Mouse (Mus musculus) Patski (cell line): ENCODE results near the gene Fam216a. TPM values are rescaled to one million over a fixed set of nuclear protein-coding genes. Genes with fewer than 3 reads are reported as not detected.
"Not testable (repeated sequence)": the region's sequence is repeated elsewhere in the genome, so short reads cannot be mapped to it uniquely, and the experiment has no call there.

Source experiments
- ATAC-seq: fragments of 100-300 bp; one replicate; pipeline ENCODE4 v1.8.0; 2021
- CTCF ChIA-PET: fragments of 350-600 bp; sonication (Branson Sonifier 250); formaldehyde crosslinking; loops from one replicate; lab custom pipeline; 2022; ENCODE audit warnings: inconsistent platforms; lab: Charles Lee
- POLR2A ChIA-PET: fragments of 350-600 bp; sonication (Branson Sonifier 250); formaldehyde crosslinking; loops from one replicate; lab custom pipeline; 2022; ENCODE audit warnings: antibody characterized with exemption, inconsistent platforms; lab: Charles Lee
- DNase-seq: peaks from one replicate; pipeline ENCODE4 v3.0.0-alpha.2; 2011; ENCODE audit warnings: low read depth, low spot score
- H3K27me3 ChIP-seq: fragments of 371-371 bp; one replicate; pipeline ENCODE4 v1.5.1; 2021
- CTCF ChIP-seq: fragments of 100-300 bp; IDR thresholded peaks from one replicate; pipeline ENCODE4 v1.5.1; 2021
- in situ Hi-C: fragments of 300-500 bp; cut with MboI; formaldehyde crosslinking; loops from 3 replicates; pipeline ENCODE4 v1.11.1; 2018; ENCODE audit warnings: low pct_unique_long_range_greater_than_20kb, mixed read lengths
- polyA plus RNA-seq: library from polyadenylated mRNA; unstranded; gene quantifications from one replicate; pipeline ENCODE4 v1.2.3, GENCODE M21; 2021

Gene Fam216a
- polyA plus RNA-seq: 130 TPM

DNA sequence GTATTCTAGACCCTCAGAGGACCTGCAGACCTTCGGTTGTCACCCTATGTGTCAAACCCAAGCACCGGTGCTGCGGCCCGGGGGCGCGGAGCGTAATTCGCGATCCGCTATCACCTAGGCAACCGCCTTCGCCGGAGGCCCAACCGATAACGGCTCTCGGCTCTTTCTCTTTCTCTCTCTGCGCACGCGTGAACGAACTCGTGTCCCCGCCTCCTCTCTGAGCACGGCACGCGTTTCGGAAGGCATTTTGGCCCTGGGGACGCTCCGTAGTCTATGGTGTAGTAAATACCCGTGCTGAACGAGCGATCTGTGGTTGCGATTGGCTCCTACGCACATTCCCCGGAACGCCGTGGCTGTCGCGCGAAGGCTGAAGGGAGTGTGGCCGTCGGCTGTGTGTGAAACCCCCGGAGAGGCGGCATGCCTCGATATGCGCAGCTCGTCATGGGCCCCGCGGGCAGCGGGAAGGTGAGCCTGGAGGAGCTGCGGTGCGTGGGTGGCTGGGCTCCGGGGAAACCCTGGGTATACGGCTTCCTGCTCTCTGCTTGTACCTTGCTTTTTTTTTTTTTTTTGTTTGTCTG lies at the start of gene Fam216a:
TSS of gene Fam216a (minus strand) at position 173 of the 578 bp plus-strand sequence.
- DNase-seq: peak; percentile 99
- ATAC-seq: peak; percentile 86
- ChIA-PET POLR2A (interaction anchor here (0.6 to 1.7 kb wide), 3 partner anchors 20 to 489 kb away, joined by 3 to 4 read pairs (median 3); no protein-coding TSS in a partner anchor), CTCF (no interaction called here)
- TF ChIP-seq CTCF: no peak
- H3K27me3 ChIP-seq: no peaks in the 10 kb centered on the region
- in situ Hi-C loops: no loop called here

GRCm38 (mm10) chr5:122421271-122422068 lies 49.3 kb upstream of the Fam216a start, which contains the start of gene Anapc7:
TSS of gene Anapc7 (plus strand) at chr5:122421693.
- ATAC-seq: peak; percentile 42
- in situ Hi-C loops: no loop called here
- H3K27me3 ChIP-seq: no peaks in the 10 kb centered on the region
- POLR2A ChIA-PET: interaction anchor here (0.5 kb wide), 1 partner anchor 127 kb away, joined by 6 read pairs; no protein-coding TSS in a partner anchor
- TF ChIP-seq CTCF: peak; percentile 68
- CTCF ChIA-PET: no interaction called here
- DNase-seq: no peak

DNA sequence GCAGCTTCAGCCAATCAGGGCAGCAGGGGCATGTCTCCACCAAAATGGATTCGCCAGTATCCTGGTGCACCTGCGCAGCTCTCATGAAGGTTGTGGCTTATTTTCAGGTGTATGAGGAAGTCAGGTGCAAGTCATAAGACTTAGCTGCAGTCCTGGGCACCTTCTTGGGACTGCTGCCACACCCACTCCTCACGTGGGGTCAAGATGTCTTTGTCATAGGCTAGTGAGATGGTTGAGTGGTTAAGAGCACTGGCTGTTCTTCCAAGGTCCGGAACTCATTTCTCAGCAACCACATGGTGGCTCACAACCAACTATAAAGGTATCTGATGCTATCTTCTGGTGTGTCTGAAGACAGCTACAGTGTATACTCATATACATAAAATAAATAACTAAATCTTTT lies 48.5 kb upstream of the Fam216a start:
- DNase-seq, in situ Hi-C loops, CTCF ChIA-PET, ATAC-seq, POLR2A ChIA-PET, H3K27me3 ChIP-seq: not testable (repeated sequence)

DNA sequence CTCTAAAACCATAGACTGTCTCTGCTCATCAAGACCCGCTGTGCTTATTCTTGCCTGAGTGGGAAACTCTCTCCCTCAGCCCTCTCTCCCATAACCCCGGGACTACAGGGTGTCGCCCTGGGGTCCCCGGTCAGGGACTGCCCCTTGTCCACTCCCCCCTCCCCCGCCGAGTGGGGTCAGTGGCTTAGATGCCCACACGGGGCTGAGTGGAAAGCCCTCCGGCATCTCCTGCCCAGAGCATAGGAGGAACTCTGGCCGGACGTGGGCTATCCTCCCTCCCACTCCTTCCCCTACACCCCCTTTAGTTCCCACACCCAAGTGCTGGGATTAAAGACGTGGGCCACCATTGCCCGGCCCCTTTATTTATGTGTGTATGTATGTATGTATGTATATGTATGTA lies 43.3 kb upstream of the Fam216a start:
- no peaks in the 10 kb centered on the region for H3K27me3 ChIP-seq
- no peak for DNase-seq
- in situ Hi-C loops: no loop called here
- no peak for ATAC-seq
- ChIA-PET CTCF (interaction anchor here (1.0 kb wide), 1 partner anchor 242 kb away, joined by 3 read pairs; no protein-coding TSS in a partner anchor), POLR2A (no interaction called here)
- TF ChIP-seq CTCF: no peak

- ChIA-PET CTCF (no interaction called here), POLR2A (no interaction called here)
- no peaks in the 10 kb centered on the region for H3K27me3 ChIP-seq
- no peak for TF ChIP-seq CTCF
- in situ Hi-C loops: no loop called here
- ATAC-seq (no peak), DNase-seq (no peak)
Observed at GRCm38 (mm10) chr5:122414351-122414750, 42.2 kb upstream of the Fam216a start.

GRCm38 (mm10) chr5:122412826-122413225 lies 40.7 kb upstream of the Fam216a start:
- no peak for TF ChIP-seq CTCF
- no peak for DNase-seq
- in situ Hi-C loops: no loop called here
- no peak for ATAC-seq
- no peaks in the 10 kb centered on the region for H3K27me3 ChIP-seq
- CTCF ChIA-PET: interaction anchor here (1.4 kb wide), 1 partner anchor 15 kb away, joined by 4 read pairs; no protein-coding TSS in a partner anchor
- POLR2A ChIA-PET: interaction anchor here (0.7 kb wide), 1 partner anchor 199 kb away, joined by 3 read pairs; no protein-coding TSS in a partner anchor

- DNase-seq (no peak), ATAC-seq (no peak)
- H3K27me3 ChIP-seq: no peaks in the 10 kb centered on the region
- POLR2A ChIA-PET: interaction anchor here (0.7 kb wide), 1 partner anchor 200 kb away, joined by 3 read pairs; no protein-coding TSS in a partner anchor
- in situ Hi-C loops: no loop called here
- CTCF ChIA-PET: interaction anchor here (1.4 kb wide), 1 partner anchor 14 kb away, joined by 4 read pairs; no protein-coding TSS in a partner anchor
- TF ChIP-seq CTCF: no peak
Observed at GRCm38 (mm10) chr5:122411892-122412291, 39.7 kb upstream of the Fam216a start.

DNA sequence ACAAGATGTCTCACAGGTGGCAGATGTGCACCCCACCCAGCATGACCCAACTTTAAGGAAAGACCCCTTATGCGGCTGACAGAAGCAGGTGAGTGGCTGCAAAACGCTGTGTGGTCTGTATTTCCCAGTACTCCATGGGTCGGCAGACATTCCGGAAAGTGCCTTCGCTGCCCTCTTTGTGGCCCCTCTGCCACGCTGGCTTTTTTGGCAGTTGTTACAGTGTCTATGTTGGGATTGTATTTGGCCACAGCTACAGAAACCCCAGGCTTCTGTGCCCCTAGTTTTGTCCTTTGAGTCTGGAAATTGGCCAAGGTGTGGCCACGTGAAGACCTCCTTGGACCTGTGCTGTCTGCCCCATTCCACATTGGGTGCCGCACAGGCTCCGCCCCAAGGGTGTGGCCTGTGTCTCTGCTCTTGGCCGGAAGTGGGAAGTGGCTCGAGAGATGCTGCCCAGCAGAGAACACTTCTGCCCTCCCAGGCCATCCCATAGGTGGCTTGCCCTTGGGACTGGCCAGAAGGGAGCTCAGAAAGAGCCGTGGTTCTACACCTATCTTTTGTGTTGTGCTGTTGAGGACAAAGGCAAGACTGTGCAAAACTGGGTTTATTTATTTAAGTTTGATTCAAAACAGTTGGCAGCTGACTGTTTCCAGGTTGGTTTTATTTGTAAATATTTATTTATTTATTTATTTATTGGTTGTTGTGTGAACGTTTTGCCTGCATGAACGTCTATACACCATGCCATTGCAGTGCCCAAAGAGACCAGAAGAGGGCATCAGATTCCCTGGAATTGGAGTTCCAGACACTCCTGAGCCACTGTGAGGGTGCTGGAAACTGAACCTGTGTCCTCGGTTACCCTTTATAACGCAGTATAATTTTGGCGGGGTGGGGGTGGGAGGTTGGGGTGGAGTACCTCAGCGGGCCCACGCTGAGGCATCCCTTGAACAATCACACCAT lies 37.8 kb upstream of the Fam216a start:
- DNase-seq (no peak), ATAC-seq (no peak)
- CTCF ChIA-PET: interaction anchor here (1.1 kb wide), 1 partner anchor 16 kb away, joined by 3 read pairs; no protein-coding TSS in a partner anchor
- H3K27me3 ChIP-seq: no peaks in the 10 kb centered on the region
- POLR2A ChIA-PET: no interaction called here
- no peak for TF ChIP-seq CTCF
- in situ Hi-C loops: no loop called here

DNA sequence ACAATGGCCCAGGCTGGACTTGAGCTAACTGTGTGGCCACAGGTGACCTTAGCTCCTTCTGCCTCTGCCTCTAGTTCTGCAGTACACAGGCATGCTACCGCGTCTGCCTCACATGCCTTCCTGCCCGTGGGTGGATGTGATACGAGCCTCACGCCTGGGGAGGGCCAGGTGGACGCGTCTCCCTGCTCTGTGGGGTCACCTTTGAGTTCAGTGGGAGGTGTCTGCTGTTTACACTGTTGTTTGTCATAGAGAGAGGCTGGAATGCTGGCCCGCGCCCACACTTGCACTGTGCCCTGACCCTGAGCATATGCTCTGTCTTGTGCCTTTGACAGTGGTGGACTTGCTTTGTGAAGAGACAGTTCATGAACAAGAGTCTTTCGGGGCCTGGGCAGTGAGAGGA lies 33.4 kb upstream of the Fam216a start:
- H3K27me3 ChIP-seq: no peaks in the 10 kb centered on the region
- ChIA-PET CTCF (no interaction called here), POLR2A (interaction anchor here (1.0 kb wide), 1 partner anchor 95 kb away, joined by 13 read pairs; no protein-coding TSS in a partner anchor)
- in situ Hi-C loops: no loop called here
- no peak for DNase-seq
- no peak for ATAC-seq
- TF ChIP-seq CTCF: no peak

DNA sequence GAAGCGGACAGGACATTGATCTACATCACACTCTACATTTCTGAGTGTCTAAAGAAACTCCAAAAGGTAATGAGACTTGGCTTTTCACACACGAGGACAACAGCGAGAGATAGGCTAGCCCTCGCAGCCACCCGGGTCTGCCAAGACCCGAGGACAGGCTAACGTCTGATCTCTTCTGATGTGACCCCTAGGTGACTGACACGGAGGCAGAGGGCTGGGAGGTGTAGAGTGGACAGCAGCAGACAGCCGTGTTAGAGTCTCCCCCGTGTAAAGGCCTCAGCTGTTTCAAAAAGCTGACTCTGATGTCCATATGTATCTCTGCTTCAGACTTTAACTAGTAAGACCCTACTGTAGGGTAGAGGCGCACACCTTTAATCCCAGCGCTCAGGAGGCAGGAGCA lies 31.2 kb upstream of the Fam216a start:
- in situ Hi-C loops: loop anchor here (5.0 kb wide), 2 partner anchors 224 to 324 kb away; no protein-coding TSS in a partner anchor
- POLR2A ChIA-PET: no interaction called here
- no peak for TF ChIP-seq CTCF
- CTCF ChIA-PET: interaction anchor here (0.8 kb wide), 1 partner anchor 9 kb away, joined by 3 read pairs; no protein-coding TSS in a partner anchor
- DNase-seq (no peak), ATAC-seq (no peak)
- H3K27me3 ChIP-seq: no peaks in the 10 kb centered on the region
